Mouse (Mus musculus): ENCODE data around the gene Ndufa9. TPM values are rescaled to one million over a fixed set of nuclear protein-coding genes. Genes with fewer than 3 reads are reported as not detected.

Ndufa9 gene
- polyA plus RNA-seq (2016; fragmentation: Nextera tagmentation; extraction: Ambion mirVana), result 265 and 328 TPM in 2 replicates

- H3K4me1 ChIP-seq, result peaks cover 13% of the 10 kb centered on the region
- peaks cover 11% of the 10 kb centered on the region for H3K36me3 ChIP-seq
- H3K4me3 ChIP-seq, result peak within 1 kb of the TSS; percentile 78
- H3K27ac ChIP-seq, result peak within 1 kb of the TSS; percentile 93
- WGBS, result 7% methylated on average over 46 of the region's 46 CpGs
- peaks cover 5% of the 10 kb centered on the region; the same call in 1 of the 2 replicates for H3K27me3 ChIP-seq (ENCODE audit: insufficient read depth, poor library complexity, severe bottlenecking)
- no peaks in the 10 kb centered on the region for H3K9me3 ChIP-seq
- DNase-seq (ENCODE audit: low spot score), result peak; percentile 95
Measured at GRCm38 (mm10) chr6:126848712-126849704, at the start of gene Ndufa9. Gene Ndufa9, minus strand, starts transcription at chr6:126849136.

GRCm38 (mm10) chr6:126877118-126877517 is 28.2 kb upstream of the Ndufa9 start:
- peaks cover 14% of the 10 kb centered on the region for H3K27me3 ChIP-seq (ENCODE audit: insufficient read depth, poor library complexity, severe bottlenecking)
- H3K27ac ChIP-seq, result no peak overlapping the region
- no peak for DNase-seq (ENCODE audit: low spot score)
- H3K9me3 ChIP-seq, result no peaks in the 10 kb centered on the region
- 65% methylated on average over 8 of the region's 8 CpGs for WGBS
- no peak overlapping the region for H3K4me3 ChIP-seq
- H3K36me3 ChIP-seq, result no peaks in the 10 kb centered on the region
- H3K4me1 ChIP-seq, result 0 out of 2 replicates have a peak, but pooled peaks cover 2% of the 10 kb centered on the region

GRCm38 (mm10) chr6:126852881-126853280 is 3.9 kb upstream of the Ndufa9 start, which contains the start of gene Akap3:
Gene Akap3, plus strand, starts transcription at chr6:126853098.
- Histone ChIP-seq H3K4me3 (no peak within 1 kb of the TSS), H3K4me1 (peaks cover 8% of the 10 kb centered on the region), H3K27ac (no peak within 1 kb of the TSS), H3K9me3 (no peaks in the 10 kb centered on the region), H3K27me3 (ENCODE audit: insufficient read depth, poor library complexity, severe bottlenecking) (peaks cover 5% of the 10 kb centered on the region; the same call in 1 of the 2 replicates), H3K36me3 (no peaks in the 10 kb centered on the region)
- DNase-seq (ENCODE audit: low spot score), result no peak

- H3K4me3 ChIP-seq, result no peak overlapping the region
- DNase-seq (ENCODE audit: low spot score), result no peak
Measured at GRCm38 (mm10) chr6:126836628-126837027, 12.3 kb downstream of the Ndufa9 start.

GRCm38 (mm10) chr6:126823087-126823486 is 25.8 kb downstream of the Ndufa9 start:
- peaks cover 94% of the 10 kb centered on the region for H3K36me3 ChIP-seq
- no peaks in the 10 kb centered on the region for H3K27me3 ChIP-seq (ENCODE audit: insufficient read depth, poor library complexity, severe bottlenecking)
- DNase-seq (ENCODE audit: low spot score), result no peak
- no peak overlapping the region for H3K4me3 ChIP-seq
- no peaks in the 10 kb centered on the region for H3K9me3 ChIP-seq
- no peaks in the 10 kb centered on the region for H3K4me1 ChIP-seq
- no peak overlapping the region for H3K27ac ChIP-seq
- 79% methylated on average over 3 of the region's 3 CpGs for WGBS

More at GRCm38 (mm10) chr6:126836628-126837027, 12.3 kb downstream of the Ndufa9 start:
- no peaks in the 10 kb centered on the region for H3K9me3 ChIP-seq
- H3K36me3 ChIP-seq, result peaks cover 99% of the 10 kb centered on the region
- no peak overlapping the region for H3K27ac ChIP-seq
- 86% methylated on average over 8 of the region's 8 CpGs for WGBS
- H3K27me3 ChIP-seq (ENCODE audit: insufficient read depth, poor library complexity, severe bottlenecking), result no peaks in the 10 kb centered on the region
- no peaks in the 10 kb centered on the region for H3K4me1 ChIP-seq

GRCm38 (mm10) chr6:126816338-126816737 is 32.6 kb downstream of the Ndufa9 start:
- WGBS, result 89% methylated on average over 8 of the region's 8 CpGs
- no peak overlapping the region for H3K4me3 ChIP-seq
- no peaks in the 10 kb centered on the region for H3K9me3 ChIP-seq
- peaks cover 31% of the 10 kb centered on the region for H3K36me3 ChIP-seq
- H3K4me1 ChIP-seq, result peaks cover 9% of the 10 kb centered on the region; the same call in 1 of the 2 replicates
- DNase-seq (ENCODE audit: low spot score), result no peak
- no peaks in the 10 kb centered on the region for H3K27me3 ChIP-seq (ENCODE audit: insufficient read depth, poor library complexity, severe bottlenecking)
- H3K27ac ChIP-seq, result no peak overlapping the region

GRCm38 (mm10) chr6:126815206-126815750 is 33.7 kb downstream of the Ndufa9 start:
- no peak for DNase-seq (ENCODE audit: low spot score)
- H3K27me3 ChIP-seq (ENCODE audit: insufficient read depth, poor library complexity, severe bottlenecking), result no peaks in the 10 kb centered on the region
- peaks cover 9% of the 10 kb centered on the region; the same call in 1 of the 2 replicates for H3K4me1 ChIP-seq
- H3K4me3 ChIP-seq, result no peak overlapping the region
- 67% methylated on average over 6 of the region's 6 CpGs for WGBS
- no peaks in the 10 kb centered on the region for H3K9me3 ChIP-seq
- H3K36me3 ChIP-seq, result peaks cover 21% of the 10 kb centered on the region
- no peak overlapping the region for H3K27ac ChIP-seq

GRCm38 (mm10) chr6:126811481-126811880 is 37.5 kb downstream of the Ndufa9 start:
- H3K36me3 ChIP-seq, result no peaks in the 10 kb centered on the region
- no peaks in the 10 kb centered on the region for H3K27me3 ChIP-seq (ENCODE audit: insufficient read depth, poor library complexity, severe bottlenecking)
- WGBS, result 85% methylated on average over 4 of the region's 4 CpGs

GRCm38 (mm10) chr6:126808561-126808960 is 40.4 kb downstream of the Ndufa9 start:
- Histone ChIP-seq H3K4me1 (no peaks in the 10 kb centered on the region), H3K4me3 (no peak overlapping the region), H3K36me3 (no peaks in the 10 kb centered on the region), H3K9me3 (no peaks in the 10 kb centered on the region), H3K27me3 (ENCODE audit: insufficient read depth, poor library complexity, severe bottlenecking) (no peaks in the 10 kb centered on the region), H3K27ac (no peak overlapping the region)
- WGBS, result 84% methylated on average over 8 of the region's 8 CpGs
- DNase-seq (ENCODE audit: low spot score), result no peak

More at GRCm38 (mm10) chr6:126811481-126811880, 37.5 kb downstream of the Ndufa9 start:
- Histone ChIP-seq H3K27ac (no peak overlapping the region), H3K4me3 (no peak overlapping the region), H3K4me1 (0 out of 2 replicates have a peak, but pooled peaks cover 2% of the 10 kb centered on the region), H3K9me3 (no peaks in the 10 kb centered on the region)
- no peak for DNase-seq (ENCODE audit: low spot score)

GRCm38 (mm10) chr6:126808134-126808533 is 40.8 kb downstream of the Ndufa9 start:
- H3K4me1 ChIP-seq, result no peaks in the 10 kb centered on the region
- WGBS, result 61% methylated on average over 4 of the region's 4 CpGs
- no peaks in the 10 kb centered on the region for H3K9me3 ChIP-seq
- H3K36me3 ChIP-seq, result no peaks in the 10 kb centered on the region
- no peak overlapping the region for H3K4me3 ChIP-seq
- no peak overlapping the region for H3K27ac ChIP-seq
- H3K27me3 ChIP-seq (ENCODE audit: insufficient read depth, poor library complexity, severe bottlenecking), result no peaks in the 10 kb centered on the region
- DNase-seq (ENCODE audit: low spot score), result no peak

- no peaks in the 10 kb centered on the region for H3K9me3 ChIP-seq
- H3K4me3 ChIP-seq, result no peak overlapping the region
- H3K27ac ChIP-seq, result no peak overlapping the region
- DNase-seq (ENCODE audit: low spot score), result no peak
- 0 out of 2 replicates have a peak, but pooled peaks cover 4% of the 10 kb centered on the region for H3K27me3 ChIP-seq (ENCODE audit: insufficient read depth, poor library complexity, severe bottlenecking)
- no peaks in the 10 kb centered on the region for H3K36me3 ChIP-seq
- 85% methylated on average over 3 of the region's 3 CpGs for WGBS
- no peaks in the 10 kb centered on the region for H3K4me1 ChIP-seq
Measured at GRCm38 (mm10) chr6:126806783-126807182, 42.2 kb downstream of the Ndufa9 start.

- Histone ChIP-seq H3K27ac (no peak overlapping the region), H3K4me1 (no peaks in the 10 kb centered on the region), H3K27me3 (ENCODE audit: insufficient read depth, poor library complexity, severe bottlenecking) (0 out of 2 replicates have a peak, but pooled peaks cover 4% of the 10 kb centered on the region), H3K4me3 (no peak overlapping the region), H3K9me3 (no peaks in the 10 kb centered on the region), H3K36me3 (no peaks in the 10 kb centered on the region)
- no peak for DNase-seq (ENCODE audit: low spot score)
- 36% methylated on average over 11 of the region's 11 CpGs for WGBS
Measured at GRCm38 (mm10) chr6:126802946-126803345, 46.0 kb downstream of the Ndufa9 start.

GRCm38 (mm10) chr6:126794751-126795150 is 54.2 kb downstream of the Ndufa9 start:
- H3K36me3 ChIP-seq, result no peaks in the 10 kb centered on the region
- no peak for DNase-seq (ENCODE audit: low spot score)
- no peak overlapping the region for H3K27ac ChIP-seq
- H3K4me3 ChIP-seq, result no peak overlapping the region
- 84% methylated on average over 6 of the region's 6 CpGs for WGBS
- H3K9me3 ChIP-seq, result no peaks in the 10 kb centered on the region
- no peaks in the 10 kb centered on the region for H3K27me3 ChIP-seq (ENCODE audit: insufficient read depth, poor library complexity, severe bottlenecking)
- H3K4me1 ChIP-seq, result no peaks in the 10 kb centered on the region
